Mouse (Mus musculus) forebrain, embryonic 13.5 days (tissue): ENCODE results near the gene Ugt1a9. TPM values are rescaled to one million over a fixed set of nuclear protein-coding genes. Genes with fewer than 3 reads are reported as not detected.
"Not testable (repeated sequence)": the region's sequence is repeated elsewhere in the genome, so short reads cannot be mapped to it uniquely, and the experiment has no call there.

Source experiments
- ATAC-seq: fragments of 200-750 bp; cut with Nextera tagmentation; 2 replicates; pipeline ENCODE4 v1.8.0; 2017
- H3K27ac ChIP-seq: fragments of 300-500 bp; sonication (generic); 2 replicates; pipeline ENCODE4 v1.5.1; 2015; ENCODE audit warnings: inconsistent platforms, mild to moderate bottlenecking, moderate library complexity
- H3K27me3 ChIP-seq: fragments of 300-500 bp; sonication (generic); 2 replicates; pipeline ENCODE4 v1.6.1; 2015; ENCODE audit warnings: mild to moderate bottlenecking, inconsistent platforms
- H3K36me3 ChIP-seq: fragments of 300-500 bp; sonication (generic); 2 replicates; pipeline ENCODE4 v1.6.1; 2015; ENCODE audit warnings: mild to moderate bottlenecking, inconsistent platforms; ENCODE audit not compliant: poor library complexity, severe bottlenecking
- H3K4me1 ChIP-seq: fragments of 300-500 bp; sonication (generic); 2 replicates; pipeline ENCODE4 v1.6.1; 2015; ENCODE audit warnings: inconsistent platforms
- H3K4me2 ChIP-seq: fragments of 300-500 bp; sonication (generic); 2 replicates; pipeline ENCODE4 v1.6.1; 2015; ENCODE audit warnings: inconsistent platforms, mild to moderate bottlenecking, moderate library complexity
- H3K4me3 ChIP-seq: fragments of 300-500 bp; sonication (generic); 2 replicates; pipeline ENCODE4 v1.5.1; 2015; ENCODE audit warnings: mild to moderate bottlenecking, inconsistent platforms
- H3K9ac ChIP-seq: fragments of 300-500 bp; sonication (generic); 2 replicates; pipeline ENCODE4 v1.6.1; 2015; ENCODE audit warnings: mild to moderate bottlenecking, inconsistent platforms
- H3K9me3 ChIP-seq: fragments of 300-500 bp; sonication (generic); replicated peaks from 2 replicates; pipeline ENCODE4 v1.6.1; 2016; ENCODE audit warnings: inconsistent platforms
- WGBS: fragments of 180-500 bp; shearing (Covaris S2); methylation state at CpG from one replicate; pipeline ENCODE4 v1.1.7; 2015; 5-methylcytosine and 5-hydroxymethylcytosine counted together
- polyA plus RNA-seq: library from polyadenylated mRNA; unstranded; fragments of >200 nt; fragmentation: Nextera tagmentation; extraction: Ambion mirVana; gene quantifications from 2 replicates; pipeline ENCODE4 v1.2.1, GENCODE M21; 2015

The Ugt1a9 gene
- polyA plus RNA-seq, 1 experiment from 2014 or later, result not detected

GRCm38 (mm10) chr1:88120550-88120949, 50.0 kb downstream of the Ugt1a9 start:
- not testable (repeated sequence) for H3K36me3 ChIP-seq, H3K9ac ChIP-seq, H3K9me3 ChIP-seq, ATAC-seq, H3K4me3 ChIP-seq, H3K4me1 ChIP-seq, H3K4me2 ChIP-seq, H3K27ac ChIP-seq, H3K27me3 ChIP-seq
- WGBS, result 5% methylated on average over 4 of the region's 4 CpGs

- no CpG with 5 or more reads among the region's 1 CpGs for WGBS
- not testable (repeated sequence) for ATAC-seq, H3K9ac ChIP-seq, H3K27ac ChIP-seq, H3K4me3 ChIP-seq, H3K4me2 ChIP-seq, H3K9me3 ChIP-seq, H3K36me3 ChIP-seq, H3K4me1 ChIP-seq, H3K27me3 ChIP-seq
Measured at GRCm38 (mm10) chr1:88121521-88121920, 50.9 kb downstream of the Ugt1a9 start.

GRCm38 (mm10) chr1:88125827-88126360, 55.3 kb downstream of the Ugt1a9 start:
- H3K4me3 ChIP-seq, H3K27ac ChIP-seq, H3K9me3 ChIP-seq, H3K4me1 ChIP-seq, H3K9ac ChIP-seq, H3K4me2 ChIP-seq, ATAC-seq, H3K27me3 ChIP-seq, H3K36me3 ChIP-seq: not testable (repeated sequence)
- WGBS, result 82% methylated on average over 4 of the region's 4 CpGs

- H3K36me3 ChIP-seq, H3K9me3 ChIP-seq, H3K4me2 ChIP-seq, H3K9ac ChIP-seq, ATAC-seq, H3K27ac ChIP-seq, H3K4me1 ChIP-seq, H3K27me3 ChIP-seq, H3K4me3 ChIP-seq: not testable (repeated sequence)
- 88% methylated on average over 2 of the region's 2 CpGs for WGBS
Measured at GRCm38 (mm10) chr1:88129091-88129490, 58.5 kb downstream of the Ugt1a9 start.

GRCm38 (mm10) chr1:88130223-88130622, 59.6 kb downstream of the Ugt1a9 start:
- H3K9ac ChIP-seq, H3K9me3 ChIP-seq, H3K36me3 ChIP-seq, H3K4me2 ChIP-seq, H3K27ac ChIP-seq, H3K4me3 ChIP-seq, ATAC-seq, H3K27me3 ChIP-seq: not testable (repeated sequence)
- peaks cover 11% of the 10 kb centered on the region for H3K4me1 ChIP-seq
- WGBS, result 90% methylated on average over 1 of the region's 1 CpGs

GRCm38 (mm10) chr1:88133908-88134456, 63.4 kb downstream of the Ugt1a9 start:
- 33% methylated on average over 3 of the region's 3 CpGs for WGBS
- ATAC-seq, result 0 out of 2 replicates have a peak, but pooled peaks have one; percentile 16
- no peaks in the 10 kb centered on the region for H3K27me3 ChIP-seq
- peak overlapping the region; percentile 31; the same call in 1 of the 2 replicates for H3K27ac ChIP-seq
- no peaks in the 10 kb centered on the region for H3K9me3 ChIP-seq
- H3K9ac ChIP-seq, result no peak overlapping the region
- no peaks in the 10 kb centered on the region for H3K36me3 ChIP-seq
- H3K4me1 ChIP-seq, result peaks cover 11% of the 10 kb centered on the region
- H3K4me3 ChIP-seq, result no peak overlapping the region
- H3K4me2 ChIP-seq, result no peak overlapping the region

- H3K36me3 ChIP-seq, H3K27me3 ChIP-seq, H3K9me3 ChIP-seq, H3K9ac ChIP-seq, H3K4me3 ChIP-seq, H3K4me2 ChIP-seq: not testable (repeated sequence)
- WGBS, result 43% methylated on average over 5 of the region's 5 CpGs
- H3K27ac ChIP-seq, result peak within 1 kb of the TSS; percentile 31; the same call in 1 of the 2 replicates
- peaks cover 11% of the 10 kb centered on the region for H3K4me1 ChIP-seq
- peak; percentile 68 for ATAC-seq
Measured at GRCm38 (mm10) chr1:88134457-88135011, 63.9 kb downstream of the Ugt1a9 start, which contains the start of gene Ugt1a6a. TSS of gene Ugt1a6a (plus strand) at chr1:88134809.

GRCm38 (mm10) chr1:88135229-88135904, 64.8 kb downstream of the Ugt1a9 start:
- not testable (repeated sequence) for H3K4me3 ChIP-seq, H3K4me2 ChIP-seq, H3K9me3 ChIP-seq, H3K27ac ChIP-seq, H3K36me3 ChIP-seq, H3K27me3 ChIP-seq, ATAC-seq, H3K9ac ChIP-seq
- H3K4me1 ChIP-seq, result peaks cover 11% of the 10 kb centered on the region
- 82% methylated on average over 5 of the region's 6 CpGs for WGBS

- H3K4me1 ChIP-seq, result peaks cover 11% of the 10 kb centered on the region
- H3K9me3 ChIP-seq, result no peaks in the 10 kb centered on the region
- no peak overlapping the region for H3K4me3 ChIP-seq
- 76% methylated on average over 2 of the region's 2 CpGs for WGBS
- H3K9ac ChIP-seq, result no peak overlapping the region
- no peaks in the 10 kb centered on the region for H3K27me3 ChIP-seq
- H3K27ac ChIP-seq, result no peak overlapping the region
- ATAC-seq, result no peak
- no peaks in the 10 kb centered on the region for H3K36me3 ChIP-seq
- no peak overlapping the region for H3K4me2 ChIP-seq
Measured at GRCm38 (mm10) chr1:88136646-88137045, 66.0 kb downstream of the Ugt1a9 start.

GRCm38 (mm10) chr1:88137264-88137663, 66.7 kb downstream of the Ugt1a9 start:
- H3K4me1 ChIP-seq, result peaks cover 11% of the 10 kb centered on the region
- H3K4me2 ChIP-seq, result no peak overlapping the region
- no peaks in the 10 kb centered on the region for H3K27me3 ChIP-seq
- no peak for ATAC-seq
- no peak overlapping the region for H3K27ac ChIP-seq
- no peak overlapping the region for H3K9ac ChIP-seq
- H3K36me3 ChIP-seq, result no peaks in the 10 kb centered on the region
- no peak overlapping the region for H3K4me3 ChIP-seq
- no peaks in the 10 kb centered on the region for H3K9me3 ChIP-seq
- WGBS, result 86% methylated on average over 3 of the region's 3 CpGs

- ATAC-seq, result no peak
- no peak overlapping the region for H3K27ac ChIP-seq
- no peaks in the 10 kb centered on the region for H3K36me3 ChIP-seq
- H3K4me1 ChIP-seq, result peaks cover 11% of the 10 kb centered on the region
- no peaks in the 10 kb centered on the region for H3K9me3 ChIP-seq
- H3K4me2 ChIP-seq, result no peak overlapping the region
- H3K9ac ChIP-seq, result no peak overlapping the region
- 93% methylated on average over 1 of the region's 1 CpGs for WGBS
- no peak overlapping the region for H3K4me3 ChIP-seq
- no peaks in the 10 kb centered on the region for H3K27me3 ChIP-seq
Measured at GRCm38 (mm10) chr1:88138145-88138544, 67.5 kb downstream of the Ugt1a9 start.

GRCm38 (mm10) chr1:88140492-88140891, 69.9 kb downstream of the Ugt1a9 start:
- not testable (repeated sequence) for H3K27ac ChIP-seq, H3K9me3 ChIP-seq, ATAC-seq, H3K4me1 ChIP-seq, H3K36me3 ChIP-seq, H3K27me3 ChIP-seq, H3K4me2 ChIP-seq, H3K9ac ChIP-seq, H3K4me3 ChIP-seq
- 72% methylated on average over 1 of the region's 1 CpGs for WGBS
